Mouse (Mus musculus): ENCODE data around the gene 5031439G07Rik.

- TF ChIP-seq CTCF (IDR thresholded peaks at IDR 0.05; ENCODE audit: control insufficient read depth, insufficient read depth, low read length) (no peak), POLR2A (IDR thresholded peaks at IDR 0.05; ENCODE audit: borderline replicate concordance, control insufficient read depth, low read depth, low read length) (no peak)
These were observed 1.1 kb downstream of the 5031439G07Rik start for GRCm38 (mm10) chr15:84987020-84987815.
